Mouse (Mus musculus): ENCODE results near the gene Rpf1. TPM values are rescaled to one million over a fixed set of nuclear protein-coding genes. Genes with fewer than 3 reads are reported as not detected.
A peak's percentile ranks its signal among the peaks of the same experiment; 100 is the strongest.

The Rpf1 gene
- polyA plus RNA-seq, 2 experiments: 41.5 to 46.2 TPM

DNA sequence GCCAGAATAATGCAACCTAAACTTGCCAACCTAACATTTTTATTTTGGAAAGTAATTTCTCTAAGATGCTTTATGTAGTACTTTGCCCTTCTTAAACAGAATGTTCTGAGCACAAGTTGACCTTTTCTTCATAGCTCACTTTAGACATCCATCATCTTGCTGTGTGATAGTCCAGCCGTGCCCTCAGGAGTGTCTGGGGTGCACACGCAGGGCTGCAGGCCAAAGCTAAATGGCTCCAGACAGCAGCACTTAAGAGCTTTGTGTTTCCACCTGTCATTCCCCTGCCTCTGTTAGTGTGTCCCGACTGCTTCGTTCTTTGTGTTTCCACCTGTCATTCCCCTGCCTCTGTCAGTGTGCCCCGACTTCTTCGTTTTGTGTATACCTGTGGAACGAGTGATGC is 46.1 kb upstream of the Rpf1 start:
- H3K27me3 ChIP-seq (ENCODE audit: control insufficient read depth, insufficient read depth, low read length): no peaks in the 10 kb centered on the region
- ATAC-seq (ENCODE audit: low FRiP score, low read depth) (no peak), DNase-seq (ENCODE audit: low spot score) (no peak)
- H3K36me3 ChIP-seq (ENCODE audit: control insufficient read depth, insufficient read depth, low read length): no peaks in the 10 kb centered on the region
- no peak for TF ChIP-seq POLR2A (IDR thresholded peaks at IDR 0.05; ENCODE audit: borderline replicate concordance, extremely low read depth, insufficient read depth, insufficient read length)
- WGBS: 65% methylated on average over 7 of the region's 7 CpGs
- no peak overlapping the region for H3K4me3 ChIP-seq (replicated peaks; ENCODE audit: low read length)
- H3K9me3 ChIP-seq (ENCODE audit: control insufficient read depth, low read length): no peaks in the 10 kb centered on the region
- no peaks in the 10 kb centered on the region for H3K4me1 ChIP-seq (ENCODE audit: control insufficient read depth, insufficient read depth, low read length)
- no peak overlapping the region for H3K27ac ChIP-seq (replicated peaks; ENCODE audit: low read depth, low read length)
- no peak overlapping the region for H3K4me2 ChIP-seq (replicated peaks; ENCODE audit: low read depth, low read length, severe bottlenecking)
- H3K9ac ChIP-seq (ENCODE audit: low read depth, low read length, severe bottlenecking): no peak overlapping the region

DNA sequence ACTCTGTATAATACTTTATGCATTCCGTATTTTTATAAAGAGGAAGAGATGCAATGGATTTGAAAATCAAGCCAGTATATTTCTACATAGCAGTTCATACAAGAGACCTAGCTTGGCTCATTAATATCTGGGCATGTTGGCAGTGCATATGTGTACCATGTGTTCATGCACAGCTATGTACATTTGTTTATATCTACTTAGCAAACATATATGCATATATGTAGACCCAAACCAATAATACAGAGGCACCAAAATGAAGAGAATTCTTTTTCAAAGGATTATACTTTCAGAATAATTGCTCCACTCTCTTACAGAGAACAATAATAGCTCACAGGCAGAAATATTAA is 43.8 kb upstream of the Rpf1 start:
- Histone ChIP-seq H3K4me1 (ENCODE audit: control insufficient read depth, insufficient read depth, low read length) (no peaks in the 10 kb centered on the region), H3K27me3 (ENCODE audit: control insufficient read depth, insufficient read depth, low read length) (no peaks in the 10 kb centered on the region), H3K36me3 (ENCODE audit: control insufficient read depth, insufficient read depth, low read length) (no peaks in the 10 kb centered on the region), H3K4me2 (replicated peaks; ENCODE audit: low read depth, low read length, severe bottlenecking) (no peak overlapping the region), H3K9me3 (ENCODE audit: control insufficient read depth, low read length) (no peaks in the 10 kb centered on the region), H3K27ac (replicated peaks; ENCODE audit: low read depth, low read length) (no peak overlapping the region), H3K4me3 (replicated peaks; ENCODE audit: low read length) (no peak overlapping the region), H3K9ac (ENCODE audit: low read depth, low read length, severe bottlenecking) (no peak overlapping the region)
- ATAC-seq (ENCODE audit: low FRiP score, low read depth): no peak
- DNase-seq (ENCODE audit: low spot score): no peak
- WGBS: 91% methylated on average over 1 of the region's 1 CpGs
- TF ChIP-seq POLR2A (IDR thresholded peaks at IDR 0.05; ENCODE audit: borderline replicate concordance, extremely low read depth, insufficient read depth, insufficient read length): no peak

DNA sequence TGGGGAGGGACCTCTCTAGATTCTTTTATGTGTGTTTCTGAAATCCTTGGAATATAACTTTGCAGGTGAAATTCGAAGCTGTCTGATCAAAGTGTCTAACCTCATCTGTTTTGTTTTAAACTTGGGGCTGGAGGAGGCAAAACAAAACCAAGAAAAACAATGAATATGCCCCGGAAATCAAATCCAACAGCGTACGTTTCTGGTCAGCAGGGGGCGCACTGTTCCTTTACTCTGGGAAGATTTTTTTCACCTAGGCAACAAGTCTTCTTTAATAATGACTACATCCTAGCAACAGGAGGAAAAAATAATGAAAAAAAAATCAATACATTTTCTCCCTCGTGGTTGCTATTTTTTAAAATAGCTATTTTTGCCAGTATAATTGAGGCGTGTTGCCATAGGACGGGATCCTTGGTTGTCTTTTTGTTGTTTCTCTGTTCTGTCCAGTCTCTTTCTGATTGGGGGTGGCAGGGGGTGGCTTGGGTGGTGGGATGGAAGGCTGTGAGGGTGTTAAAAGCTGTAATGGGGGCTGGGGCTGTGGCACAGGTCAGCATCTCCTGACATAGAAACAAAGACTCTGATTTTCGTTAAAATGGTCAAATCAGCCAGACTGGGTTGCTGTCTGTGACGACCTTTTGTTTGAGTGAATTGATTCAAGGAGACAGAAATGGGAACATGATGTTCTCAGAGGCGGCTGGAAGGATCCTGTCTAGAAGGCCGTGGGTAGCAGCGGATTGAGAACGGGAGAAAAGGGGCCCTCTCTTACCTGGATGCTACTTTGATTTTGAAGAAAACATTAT is 43.2 kb upstream of the Rpf1 start:
- WGBS: 44% methylated on average over 14 of the region's 14 CpGs
- Histone ChIP-seq H3K4me2 (replicated peaks; ENCODE audit: low read depth, low read length, severe bottlenecking) (0 out of 2 replicates have a peak overlapping the region, but pooled peaks have one; percentile 19), H3K36me3 (ENCODE audit: control insufficient read depth, insufficient read depth, low read length) (no peaks in the 10 kb centered on the region), H3K4me3 (replicated peaks; ENCODE audit: low read length) (no peak overlapping the region), H3K27ac (replicated peaks; ENCODE audit: low read depth, low read length) (no peak overlapping the region), H3K27me3 (ENCODE audit: control insufficient read depth, insufficient read depth, low read length) (no peaks in the 10 kb centered on the region), H3K4me1 (ENCODE audit: control insufficient read depth, insufficient read depth, low read length) (no peaks in the 10 kb centered on the region), H3K9me3 (ENCODE audit: control insufficient read depth, low read length) (no peaks in the 10 kb centered on the region), H3K9ac (ENCODE audit: low read depth, low read length, severe bottlenecking) (no peak overlapping the region)
- TF ChIP-seq POLR2A (IDR thresholded peaks at IDR 0.05; ENCODE audit: borderline replicate concordance, extremely low read depth, insufficient read depth, insufficient read length): no peak
- peak; percentile 81 for DNase-seq (ENCODE audit: low spot score)
- ATAC-seq (ENCODE audit: low FRiP score, low read depth): peak; percentile 55; the same call in 1 of the 2 replicates

DNA sequence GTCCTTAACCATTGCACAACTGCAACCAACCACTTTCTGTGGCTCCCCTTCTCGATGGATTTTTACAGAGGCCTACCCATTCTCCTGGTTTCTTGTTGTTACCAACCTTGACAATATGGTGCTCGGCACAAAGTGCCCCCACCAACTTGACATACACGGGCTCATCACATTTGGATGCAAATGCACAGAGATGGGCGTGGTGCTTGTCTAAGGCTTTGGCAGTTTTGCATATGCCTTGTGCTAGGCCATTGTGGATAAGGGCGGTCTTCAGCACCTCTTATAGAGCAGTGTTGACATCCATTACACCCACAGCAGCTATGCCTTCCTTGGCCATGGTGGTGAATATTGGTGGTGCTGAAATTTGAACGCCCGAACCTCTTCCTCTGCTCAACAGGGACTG is 41.7 kb upstream of the Rpf1 start:
- no peaks in the 10 kb centered on the region for H3K36me3 ChIP-seq (ENCODE audit: control insufficient read depth, insufficient read depth, low read length)
- WGBS: 91% methylated on average over 7 of the region's 7 CpGs
- no peak overlapping the region for H3K4me2 ChIP-seq (replicated peaks; ENCODE audit: low read depth, low read length, severe bottlenecking)
- TF ChIP-seq POLR2A (IDR thresholded peaks at IDR 0.05; ENCODE audit: borderline replicate concordance, extremely low read depth, insufficient read depth, insufficient read length): no peak
- no peaks in the 10 kb centered on the region for H3K27me3 ChIP-seq (ENCODE audit: control insufficient read depth, insufficient read depth, low read length)
- no peaks in the 10 kb centered on the region for H3K4me1 ChIP-seq (ENCODE audit: control insufficient read depth, insufficient read depth, low read length)
- ATAC-seq (ENCODE audit: low FRiP score, low read depth) (no peak), DNase-seq (ENCODE audit: low spot score) (no peak)
- H3K9me3 ChIP-seq (ENCODE audit: control insufficient read depth, low read length): no peaks in the 10 kb centered on the region
- no peak overlapping the region for H3K9ac ChIP-seq (ENCODE audit: low read depth, low read length, severe bottlenecking)
- no peak overlapping the region for H3K27ac ChIP-seq (replicated peaks; ENCODE audit: low read depth, low read length)
- H3K4me3 ChIP-seq (replicated peaks; ENCODE audit: low read length): no peak overlapping the region

DNA sequence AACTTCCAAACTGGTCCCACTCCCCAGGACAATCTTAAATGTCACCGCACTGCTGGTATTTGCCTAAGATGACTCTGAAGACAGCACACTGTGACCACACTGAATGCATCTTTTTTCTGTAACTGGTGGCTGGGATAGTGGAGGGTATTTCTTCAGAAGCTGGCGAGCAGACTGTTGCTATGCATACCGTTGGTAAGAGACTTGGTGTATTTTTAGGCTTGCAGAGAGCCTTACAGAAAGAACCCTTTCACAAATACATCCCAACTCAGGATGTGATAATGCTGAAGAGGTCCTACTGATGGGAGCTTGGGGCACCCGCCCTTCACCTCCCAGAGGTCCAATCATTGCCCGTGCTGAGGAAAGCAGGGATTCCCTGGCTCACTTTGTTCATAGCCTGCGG is 36.3 kb upstream of the Rpf1 start:
- Histone ChIP-seq H3K4me3 (replicated peaks; ENCODE audit: low read length) (no peak overlapping the region), H3K27me3 (ENCODE audit: control insufficient read depth, insufficient read depth, low read length) (no peaks in the 10 kb centered on the region), H3K9me3 (ENCODE audit: control insufficient read depth, low read length) (no peaks in the 10 kb centered on the region), H3K9ac (ENCODE audit: low read depth, low read length, severe bottlenecking) (no peak overlapping the region), H3K4me2 (replicated peaks; ENCODE audit: low read depth, low read length, severe bottlenecking) (no peak overlapping the region), H3K36me3 (ENCODE audit: control insufficient read depth, insufficient read depth, low read length) (no peaks in the 10 kb centered on the region), H3K4me1 (ENCODE audit: control insufficient read depth, insufficient read depth, low read length) (no peaks in the 10 kb centered on the region), H3K27ac (replicated peaks; ENCODE audit: low read depth, low read length) (no peak overlapping the region)
- WGBS: 71% methylated on average over 6 of the region's 6 CpGs
- no peak for TF ChIP-seq POLR2A (IDR thresholded peaks at IDR 0.05; ENCODE audit: borderline replicate concordance, extremely low read depth, insufficient read depth, insufficient read length)
- DNase-seq (ENCODE audit: low spot score): no peak
- no peak for ATAC-seq (ENCODE audit: low FRiP score, low read depth)
